Mouse (Mus musculus) lung, postnatal 0 days (tissue): ENCODE data around the gene Topbp1. TPM values are rescaled to one million over a fixed set of nuclear protein-coding genes. Genes with fewer than 3 reads are reported as not detected.
A peak's percentile ranks its signal among the peaks of the same experiment; 100 is the strongest.

Source experiments
- ATAC-seq: fragments of 200-750 bp; cut with Nextera tagmentation; 2 replicates; pipeline ENCODE4 v1.8.0; 2017; ENCODE audit warnings: moderate library complexity
- DNase-seq: peaks from one replicate; pipeline ENCODE4 v3.0.0-alpha.2; 2016; ENCODE audit warnings: low spot score
- H3K27ac ChIP-seq: fragments of 300-500 bp; sonication (generic); 2 replicates; pipeline ENCODE4 v1.5.1; 2014; ENCODE audit warnings: antibody characterized with exemption, mild to moderate bottlenecking, low read length, mixed read lengths
- H3K27me3 ChIP-seq: fragments of 300-500 bp; sonication (generic); replicated peaks from 2 replicates; pipeline ENCODE4 v1.6.1; 2014; ENCODE audit warnings: low read length, mixed read lengths; ENCODE audit not compliant: insufficient read depth
- H3K36me3 ChIP-seq: fragments of 300-500 bp; sonication (generic); 2 replicates; pipeline ENCODE4 v1.6.1; 2014; ENCODE audit warnings: low read length, mixed read lengths; ENCODE audit not compliant: insufficient read depth
- H3K4me1 ChIP-seq: fragments of 300-500 bp; sonication (generic); 2 replicates; pipeline ENCODE4 v1.6.1; 2014; ENCODE audit warnings: antibody characterized with exemption, low read depth, low read length, mixed read lengths; ENCODE audit not compliant: insufficient read depth
- H3K4me2 ChIP-seq: fragments of 300-500 bp; sonication (generic); replicated peaks from 2 replicates; pipeline ENCODE4 v1.6.1; 2014; ENCODE audit warnings: low read depth, mild to moderate bottlenecking, low read length, moderate library complexity, mixed read lengths
- H3K4me3 ChIP-seq: fragments of 300-500 bp; sonication (generic); 2 replicates; pipeline ENCODE4 v1.5.1; 2014; ENCODE audit warnings: low read depth, low read length
- H3K9ac ChIP-seq: fragments of 300-500 bp; sonication (generic); replicated peaks from 2 replicates; pipeline ENCODE4 v1.6.1; 2014; ENCODE audit warnings: low read depth, mild to moderate bottlenecking
- H3K9me3 ChIP-seq: fragments of 300-500 bp; sonication (generic); 2 replicates; pipeline ENCODE4 v1.6.1; 2016; ENCODE audit warnings: low read length, mixed read lengths
- CTCF ChIP-seq: IDR thresholded peaks from 2 replicates; pipeline ENCODE4 v1.5.1; 2016; ENCODE audit warnings: antibody characterized with exemption, mild to moderate bottlenecking
- EP300 ChIP-seq: IDR thresholded peaks from 2 replicates; pipeline ENCODE4 v1.6.1; 2016; ENCODE audit warnings: antibody characterized with exemption, mild to moderate bottlenecking, control low read depth
- WGBS: fragments of 180-500 bp; shearing (Covaris S2); extraction: QIAGEN DNeasy Blood & Tissue Kit; methylation state at CpG from one replicate; pipeline ENCODE4 v1.1.7; 2014; 5-methylcytosine and 5-hydroxymethylcytosine counted together
- polyA plus RNA-seq: library from polyadenylated mRNA; unstranded; fragments of >200 nt; fragmentation: Nextera tagmentation; extraction: Ambion mirVana; gene quantifications from 2 replicates; pipeline ENCODE4 v1.2.1, GENCODE M21; 2015

Topbp1 gene
- 14.9 and 15.7 TPM in 2 replicates for polyA plus RNA-seq

- H3K4me2 ChIP-seq, result peak within 1 kb of the TSS; percentile 82
- ATAC-seq, result peak; percentile 98
- TF ChIP-seq EP300, result peak; percentile 54; the same call in 1 of the 2 replicates
- no peak for TF ChIP-seq CTCF
- no peaks in the 10 kb centered on the region for H3K27me3 ChIP-seq
- no peaks in the 10 kb centered on the region for H3K36me3 ChIP-seq
- peak within 1 kb of the TSS; percentile 84 for H3K4me3 ChIP-seq
- H3K9ac ChIP-seq, result peak within 1 kb of the TSS; percentile 80
- under 1% methylated on average over 47 of the region's 49 CpGs for WGBS
- no peaks in the 10 kb centered on the region for H3K9me3 ChIP-seq
- DNase-seq, result peak; percentile 97
- no peaks in the 10 kb centered on the region for H3K4me1 ChIP-seq
- H3K27ac ChIP-seq, result peak within 1 kb of the TSS; percentile 90
These were observed at the start of gene Topbp1, which contains the start of gene 1300017J02Rik for GRCm38 (mm10) chr9:103304927-103305326. Gene Topbp1, plus strand, starts transcription at chr9:103305215. Gene 1300017J02Rik, minus strand, starts transcription at chr9:103305082.

GRCm38 (mm10) chr9:103265778-103266177 lies 39.2 kb upstream of the Topbp1 start:
- no peaks in the 10 kb centered on the region for H3K27me3 ChIP-seq
- H3K36me3 ChIP-seq, result no peaks in the 10 kb centered on the region
- no peaks in the 10 kb centered on the region for H3K9me3 ChIP-seq
- H3K4me3 ChIP-seq, result no peak overlapping the region
- no peaks in the 10 kb centered on the region for H3K4me1 ChIP-seq
- H3K9ac ChIP-seq, result no peak overlapping the region
- no peak overlapping the region for H3K27ac ChIP-seq
- no peak overlapping the region for H3K4me2 ChIP-seq
- TF ChIP-seq CTCF (0 out of 2 replicates have a peak, but pooled peaks have one; percentile 7), EP300 (no peak)
- 81% methylated on average over 4 of the region's 4 CpGs for WGBS
- DNase-seq (no peak), ATAC-seq (no peak)

GRCm38 (mm10) chr9:103271104-103271503 lies 33.9 kb upstream of the Topbp1 start:
- 5% methylated on average over 4 of the region's 4 CpGs for WGBS
- TF ChIP-seq CTCF, result no peak
- no peak for TF ChIP-seq EP300
- DNase-seq (no peak), ATAC-seq (no peak)
- Histone ChIP-seq H3K9ac (no peak overlapping the region), H3K27ac (no peak overlapping the region), H3K4me3 (no peak overlapping the region), H3K4me1 (no peaks in the 10 kb centered on the region), H3K27me3 (no peaks in the 10 kb centered on the region), H3K4me2 (no peak overlapping the region), H3K36me3 (no peaks in the 10 kb centered on the region), H3K9me3 (no peaks in the 10 kb centered on the region)

GRCm38 (mm10) chr9:103274819-103275218 lies 30.2 kb upstream of the Topbp1 start:
- Histone ChIP-seq H3K9me3 (no peaks in the 10 kb centered on the region), H3K27ac (no peak overlapping the region), H3K4me3 (no peak overlapping the region), H3K27me3 (no peaks in the 10 kb centered on the region), H3K36me3 (no peaks in the 10 kb centered on the region), H3K4me1 (no peaks in the 10 kb centered on the region), H3K9ac (no peak overlapping the region), H3K4me2 (no peak overlapping the region)
- DNase-seq (no peak), ATAC-seq (no peak)
- TF ChIP-seq CTCF (no peak), EP300 (no peak)
- 68% methylated on average over 8 of the region's 8 CpGs for WGBS

DNA sequence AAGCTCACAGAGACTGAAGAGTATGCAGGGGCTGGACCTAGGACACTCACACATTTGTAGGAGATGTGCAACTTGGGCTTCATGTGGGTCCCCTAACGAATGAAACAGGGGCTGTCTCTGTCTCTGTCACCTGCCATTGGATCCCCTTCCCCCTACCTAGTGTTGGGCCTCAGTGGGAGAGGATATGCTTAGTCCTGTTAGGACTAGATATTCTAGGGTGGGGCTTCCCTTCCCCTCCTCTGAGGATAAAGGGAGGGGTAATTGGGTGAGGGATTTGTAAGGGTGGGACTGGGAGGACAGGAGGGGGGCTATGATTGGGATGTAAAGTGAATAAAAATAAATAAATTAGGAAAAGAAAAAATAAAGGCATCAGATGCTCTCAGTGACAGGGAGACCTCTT lies 29.3 kb upstream of the Topbp1 start:
- H3K4me3 ChIP-seq, result no peak overlapping the region
- no peak for DNase-seq
- ATAC-seq, result no peak
- no peaks in the 10 kb centered on the region for H3K9me3 ChIP-seq
- H3K36me3 ChIP-seq, result no peaks in the 10 kb centered on the region
- TF ChIP-seq EP300 (no peak), CTCF (no peak)
- H3K27ac ChIP-seq, result no peak overlapping the region
- WGBS, result 85% methylated on average over 1 of the region's 1 CpGs
- no peaks in the 10 kb centered on the region for H3K27me3 ChIP-seq
- H3K9ac ChIP-seq, result no peak overlapping the region
- H3K4me2 ChIP-seq, result no peak overlapping the region
- H3K4me1 ChIP-seq, result no peaks in the 10 kb centered on the region

DNA sequence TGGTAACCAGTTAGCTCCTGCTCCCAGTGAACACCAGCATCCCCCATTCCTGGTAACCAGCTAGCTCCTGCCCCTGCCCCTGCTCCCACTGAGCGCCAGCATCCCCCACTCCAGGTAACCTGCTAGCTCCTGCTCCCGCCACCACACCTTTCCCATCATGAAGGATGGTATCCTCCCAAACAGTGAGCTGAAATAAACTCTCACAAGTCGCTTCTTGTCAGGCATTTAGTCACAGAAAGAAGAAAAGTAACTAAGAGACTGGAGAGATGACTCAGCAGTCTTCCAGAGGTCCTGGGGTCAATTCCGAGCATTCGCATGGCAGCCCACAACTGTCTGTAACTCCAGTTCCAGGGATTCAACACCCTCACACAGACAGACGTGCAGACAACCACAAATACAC lies 28.1 kb upstream of the Topbp1 start:
- H3K27me3 ChIP-seq, result no peaks in the 10 kb centered on the region
- H3K4me1 ChIP-seq, result no peaks in the 10 kb centered on the region
- H3K36me3 ChIP-seq, result no peaks in the 10 kb centered on the region
- no peak overlapping the region for H3K27ac ChIP-seq
- no peak overlapping the region for H3K9ac ChIP-seq
- TF ChIP-seq EP300 (no peak), CTCF (no peak)
- no peak overlapping the region for H3K4me3 ChIP-seq
- H3K4me2 ChIP-seq, result no peak overlapping the region
- DNase-seq (no peak), ATAC-seq (no peak)
- WGBS, result 74% methylated on average over 6 of the region's 6 CpGs
- no peaks in the 10 kb centered on the region for H3K9me3 ChIP-seq

GRCm38 (mm10) chr9:103286396-103286795 lies 18.6 kb upstream of the Topbp1 start:
- H3K36me3 ChIP-seq, result no peaks in the 10 kb centered on the region
- no peaks in the 10 kb centered on the region for H3K4me1 ChIP-seq
- H3K4me3 ChIP-seq, result no peak overlapping the region
- H3K9me3 ChIP-seq, result no peaks in the 10 kb centered on the region
- no peak for TF ChIP-seq CTCF
- H3K27me3 ChIP-seq, result no peaks in the 10 kb centered on the region
- no peak for DNase-seq
- WGBS, result 36% methylated on average over 4 of the region's 4 CpGs
- no peak overlapping the region for H3K4me2 ChIP-seq
- no peak overlapping the region for H3K9ac ChIP-seq
- H3K27ac ChIP-seq, result no peak overlapping the region
- no peak for ATAC-seq
